Mouse (Mus musculus): ENCODE results near the gene Lgals8. TPM values are rescaled to one million over a fixed set of nuclear protein-coding genes. Genes with fewer than 3 reads are reported as not detected.

Gene Lgals8
- polyA plus RNA-seq, 1 experiment from 2014 or later = 9.6 TPM

- Histone ChIP-seq H3K9ac (ENCODE audit: low read length) (no peak overlapping the region), H3K27ac (ENCODE audit: low read depth, low read length) (no peak overlapping the region), H3K4me1 (replicated peaks; ENCODE audit: control insufficient read depth, insufficient read depth, low read length) (peaks cover 3% of the 10 kb centered on the region; the same call in 1 of the 2 replicates), H3K27me3 (ENCODE audit: control insufficient read depth, insufficient read depth, low read length) (no peaks in the 10 kb centered on the region), H3K4me2 (ENCODE audit: low read depth, low read length, severe bottlenecking) (no peak overlapping the region), H3K4me3 (ENCODE audit: low read depth, low read length) (no peak overlapping the region), H3K9me3 (ENCODE audit: control insufficient read depth, low read length) (no peaks in the 10 kb centered on the region), H3K36me3 (ENCODE audit: control insufficient read depth, insufficient read depth, low read length) (no peaks in the 10 kb centered on the region)
- DNase-seq (ENCODE audit: low spot score) = no peak
- 65% methylated on average over 8 of the region's 8 CpGs for whole genome bisulfite sequencing
- no peak for ATAC-seq (replicated peaks; ENCODE audit: low FRiP score)
Measured at GRCm38 (mm10) chr13:12497809-12498208, 33.1 kb upstream of the Lgals8 start.

GRCm38 (mm10) chr13:12494750-12495149 is 30.0 kb upstream of the Lgals8 start:
- H3K27me3 ChIP-seq (ENCODE audit: control insufficient read depth, insufficient read depth, low read length) = no peaks in the 10 kb centered on the region
- ATAC-seq (replicated peaks; ENCODE audit: low FRiP score) = no peak
- no peaks in the 10 kb centered on the region for H3K9me3 ChIP-seq (ENCODE audit: control insufficient read depth, low read length)
- DNase-seq (ENCODE audit: low spot score) = no peak
- H3K36me3 ChIP-seq (ENCODE audit: control insufficient read depth, insufficient read depth, low read length) = no peaks in the 10 kb centered on the region
- no peak overlapping the region for H3K4me3 ChIP-seq (ENCODE audit: low read depth, low read length)
- 94% methylated on average over 9 of the region's 9 CpGs for WGBS
- no peak overlapping the region for H3K27ac ChIP-seq (ENCODE audit: low read depth, low read length)
- H3K4me2 ChIP-seq (ENCODE audit: low read depth, low read length, severe bottlenecking) = no peak overlapping the region
- H3K4me1 ChIP-seq (replicated peaks; ENCODE audit: control insufficient read depth, insufficient read depth, low read length) = no peaks in the 10 kb centered on the region
- no peak overlapping the region for H3K9ac ChIP-seq (ENCODE audit: low read length)

GRCm38 (mm10) chr13:12492515-12492914 is 27.8 kb upstream of the Lgals8 start:
- ATAC-seq (replicated peaks; ENCODE audit: low FRiP score) = no peak

GRCm38 (mm10) chr13:12485640-12486039 is 20.9 kb upstream of the Lgals8 start:
- DNase-seq (ENCODE audit: low spot score) (no peak), ATAC-seq (replicated peaks; ENCODE audit: low FRiP score) (no peak)

More at GRCm38 (mm10) chr13:12492515-12492914, 27.8 kb upstream of the Lgals8 start:
- H3K9ac ChIP-seq (ENCODE audit: low read length) = no peak overlapping the region
- no peak overlapping the region for H3K4me2 ChIP-seq (ENCODE audit: low read depth, low read length, severe bottlenecking)
- H3K27me3 ChIP-seq (ENCODE audit: control insufficient read depth, insufficient read depth, low read length) = no peaks in the 10 kb centered on the region
- no peaks in the 10 kb centered on the region for H3K4me1 ChIP-seq (replicated peaks; ENCODE audit: control insufficient read depth, insufficient read depth, low read length)
- H3K27ac ChIP-seq (ENCODE audit: low read depth, low read length) = no peak overlapping the region
- 89% methylated on average over 3 of the region's 3 CpGs for WGBS
- H3K9me3 ChIP-seq (ENCODE audit: control insufficient read depth, low read length) = no peaks in the 10 kb centered on the region
- no peaks in the 10 kb centered on the region for H3K36me3 ChIP-seq (ENCODE audit: control insufficient read depth, insufficient read depth, low read length)
- no peak for DNase-seq (ENCODE audit: low spot score)
- H3K4me3 ChIP-seq (ENCODE audit: low read depth, low read length) = no peak overlapping the region

GRCm38 (mm10) chr13:12485197-12485596 is 20.5 kb upstream of the Lgals8 start:
- no peak for ATAC-seq (replicated peaks; ENCODE audit: low FRiP score)
- 69% methylated on average over 2 of the region's 2 CpGs for WGBS
- H3K4me2 ChIP-seq (ENCODE audit: low read depth, low read length, severe bottlenecking) = no peak overlapping the region
- no peak for DNase-seq (ENCODE audit: low spot score)
- H3K4me1 ChIP-seq (replicated peaks; ENCODE audit: control insufficient read depth, insufficient read depth, low read length) = no peaks in the 10 kb centered on the region
- H3K27me3 ChIP-seq (ENCODE audit: control insufficient read depth, insufficient read depth, low read length) = no peaks in the 10 kb centered on the region
- H3K4me3 ChIP-seq (ENCODE audit: low read depth, low read length) = no peak overlapping the region
- no peaks in the 10 kb centered on the region for H3K36me3 ChIP-seq (ENCODE audit: control insufficient read depth, insufficient read depth, low read length)
- no peak overlapping the region for H3K27ac ChIP-seq (ENCODE audit: low read depth, low read length)
- H3K9me3 ChIP-seq (ENCODE audit: control insufficient read depth, low read length) = no peaks in the 10 kb centered on the region
- H3K9ac ChIP-seq (ENCODE audit: low read length) = no peak overlapping the region

More at GRCm38 (mm10) chr13:12485640-12486039, 20.9 kb upstream of the Lgals8 start:
- Histone ChIP-seq H3K27ac (ENCODE audit: low read depth, low read length) (no peak overlapping the region), H3K4me3 (ENCODE audit: low read depth, low read length) (no peak overlapping the region), H3K9me3 (ENCODE audit: control insufficient read depth, low read length) (no peaks in the 10 kb centered on the region), H3K9ac (ENCODE audit: low read length) (no peak overlapping the region), H3K4me1 (replicated peaks; ENCODE audit: control insufficient read depth, insufficient read depth, low read length) (no peaks in the 10 kb centered on the region), H3K36me3 (ENCODE audit: control insufficient read depth, insufficient read depth, low read length) (no peaks in the 10 kb centered on the region), H3K27me3 (ENCODE audit: control insufficient read depth, insufficient read depth, low read length) (no peaks in the 10 kb centered on the region), H3K4me2 (ENCODE audit: low read depth, low read length, severe bottlenecking) (no peak overlapping the region)
- 80% methylated on average over 7 of the region's 7 CpGs for WGBS

- 87% methylated on average over 6 of the region's 6 CpGs for WGBS
- Histone ChIP-seq H3K4me2 (ENCODE audit: low read depth, low read length, severe bottlenecking) (no peak overlapping the region), H3K9ac (ENCODE audit: low read length) (no peak overlapping the region), H3K9me3 (ENCODE audit: control insufficient read depth, low read length) (no peaks in the 10 kb centered on the region), H3K27ac (ENCODE audit: low read depth, low read length) (no peak overlapping the region), H3K4me1 (replicated peaks; ENCODE audit: control insufficient read depth, insufficient read depth, low read length) (no peaks in the 10 kb centered on the region), H3K36me3 (ENCODE audit: control insufficient read depth, insufficient read depth, low read length) (no peaks in the 10 kb centered on the region), H3K27me3 (ENCODE audit: control insufficient read depth, insufficient read depth, low read length) (no peaks in the 10 kb centered on the region), H3K4me3 (ENCODE audit: low read depth, low read length) (no peak overlapping the region)
- no peak for DNase-seq (ENCODE audit: low spot score)
- ATAC-seq (replicated peaks; ENCODE audit: low FRiP score) = no peak
Measured at GRCm38 (mm10) chr13:12479802-12480201, 15.1 kb upstream of the Lgals8 start.

GRCm38 (mm10) chr13:12478301-12478700 is 13.6 kb upstream of the Lgals8 start:
- H3K4me2 ChIP-seq (ENCODE audit: low read depth, low read length, severe bottlenecking) = no peak overlapping the region
- WGBS = 85% methylated on average over 15 of the region's 15 CpGs
- DNase-seq (ENCODE audit: low spot score) = no peak
- no peaks in the 10 kb centered on the region for H3K4me1 ChIP-seq (replicated peaks; ENCODE audit: control insufficient read depth, insufficient read depth, low read length)
- H3K27ac ChIP-seq (ENCODE audit: low read depth, low read length) = no peak overlapping the region
- H3K9ac ChIP-seq (ENCODE audit: low read length) = no peak overlapping the region
- H3K9me3 ChIP-seq (ENCODE audit: control insufficient read depth, low read length) = no peaks in the 10 kb centered on the region
- no peak overlapping the region for H3K4me3 ChIP-seq (ENCODE audit: low read depth, low read length)
- H3K27me3 ChIP-seq (ENCODE audit: control insufficient read depth, insufficient read depth, low read length) = no peaks in the 10 kb centered on the region
- H3K36me3 ChIP-seq (ENCODE audit: control insufficient read depth, insufficient read depth, low read length) = no peaks in the 10 kb centered on the region
- no peak for ATAC-seq (replicated peaks; ENCODE audit: low FRiP score)

- H3K27me3 ChIP-seq (ENCODE audit: control insufficient read depth, insufficient read depth, low read length) = no peaks in the 10 kb centered on the region
- H3K27ac ChIP-seq (ENCODE audit: low read depth, low read length) = no peak overlapping the region
- H3K9ac ChIP-seq (ENCODE audit: low read length) = no peak overlapping the region
- no peaks in the 10 kb centered on the region for H3K36me3 ChIP-seq (ENCODE audit: control insufficient read depth, insufficient read depth, low read length)
- DNase-seq (ENCODE audit: low spot score) = no peak
- H3K4me3 ChIP-seq (ENCODE audit: low read depth, low read length) = no peak overlapping the region
- H3K9me3 ChIP-seq (ENCODE audit: control insufficient read depth, low read length) = no peaks in the 10 kb centered on the region
- 90% methylated on average over 4 of the region's 4 CpGs for WGBS
- ATAC-seq (replicated peaks; ENCODE audit: low FRiP score) = no peak
- H3K4me2 ChIP-seq (ENCODE audit: low read depth, low read length, severe bottlenecking) = no peak overlapping the region
- H3K4me1 ChIP-seq (replicated peaks; ENCODE audit: control insufficient read depth, insufficient read depth, low read length) = no peaks in the 10 kb centered on the region
Measured at GRCm38 (mm10) chr13:12476886-12477285, 12.1 kb upstream of the Lgals8 start.

- ATAC-seq (replicated peaks; ENCODE audit: low FRiP score) (no peak), DNase-seq (ENCODE audit: low spot score) (no peak)
- Histone ChIP-seq H3K9ac (ENCODE audit: low read length) (no peak overlapping the region), H3K9me3 (ENCODE audit: control insufficient read depth, low read length) (no peaks in the 10 kb centered on the region), H3K4me1 (replicated peaks; ENCODE audit: control insufficient read depth, insufficient read depth, low read length) (no peaks in the 10 kb centered on the region), H3K4me3 (ENCODE audit: low read depth, low read length) (no peak overlapping the region), H3K4me2 (ENCODE audit: low read depth, low read length, severe bottlenecking) (no peak overlapping the region), H3K27me3 (ENCODE audit: control insufficient read depth, insufficient read depth, low read length) (no peaks in the 10 kb centered on the region), H3K36me3 (ENCODE audit: control insufficient read depth, insufficient read depth, low read length) (no peaks in the 10 kb centered on the region), H3K27ac (ENCODE audit: low read depth, low read length) (no peak overlapping the region)
- 91% methylated on average over 6 of the region's 6 CpGs for WGBS
Measured at GRCm38 (mm10) chr13:12475239-12475638, 10.5 kb upstream of the Lgals8 start.

Measured in forebrain, embryonic 11.5 days (tissue).